Mouse (Mus musculus) thymus, adult 2 months (tissue): Measurements from ENCODE around the gene Ispd. TPM values are rescaled to one million over a fixed set of nuclear protein-coding genes. Genes with fewer than 3 reads are reported as not detected.

Experiments used
- DNase-seq: peaks from one replicate; pipeline ENCODE4 v3.0.0; 2021
- H3K27ac ChIP-seq: fragments of 200-500 bp; 2 replicates; pipeline ENCODE4 v1.5.1; 2012; ENCODE audit warnings: low read length, control low read depth; ENCODE audit not compliant: control insufficient read depth, insufficient read depth
- H3K27me3 ChIP-seq: fragments of 200-500 bp; 2 replicates; pipeline ENCODE4 v1.6.1; 2012; ENCODE audit warnings: mild to moderate bottlenecking, low read length, moderate library complexity, mixed read lengths; ENCODE audit not compliant: control insufficient read depth, insufficient read depth
- H3K36me3 ChIP-seq: fragments of 200-500 bp; 2 replicates; pipeline ENCODE4 v1.6.1; 2012; ENCODE audit warnings: mild to moderate bottlenecking, low read length, moderate library complexity; ENCODE audit not compliant: control insufficient read depth, insufficient read depth
- H3K4me1 ChIP-seq: fragments of 200-500 bp; replicated peaks from 2 replicates; pipeline ENCODE4 v1.6.1; 2012; ENCODE audit warnings: low read length; ENCODE audit not compliant: control insufficient read depth, insufficient read depth
- H3K4me3 ChIP-seq: fragments of 200-500 bp; 2 replicates; pipeline ENCODE4 v1.5.1; 2012; ENCODE audit warnings: mild to moderate bottlenecking, low read length, control low read depth, moderate library complexity; ENCODE audit not compliant: control insufficient read depth, insufficient read depth
- CTCF ChIP-seq: fragments of 200-500 bp; IDR thresholded peaks from 2 replicates; pipeline ENCODE4 v1.5.1; 2012; ENCODE audit warnings: mild to moderate bottlenecking, control low read depth, low read length, moderate library complexity, borderline replicate concordance; ENCODE audit not compliant: control insufficient read depth, poor library complexity, insufficient read depth; ENCODE audit errors: extremely low read depth
- POLR2A ChIP-seq: fragments of 200-500 bp; IDR thresholded peaks from 2 replicates; pipeline ENCODE4 v1.6.1; 2012; ENCODE audit warnings: mild to moderate bottlenecking, low read length, control low read depth, moderate library complexity; ENCODE audit not compliant: control insufficient read depth, poor library complexity, insufficient read depth; ENCODE audit errors: extremely low read depth
- WGBS: fragments of 180-500 bp; shearing (Covaris S2); methylation state at CpG from one replicate; pipeline ENCODE4 v1.1.7; 2018; 5-methylcytosine and 5-hydroxymethylcytosine counted together
- polyA plus RNA-seq: library from polyadenylated mRNA; depleted of rRNA; stranded (reverse); fragments of >200 nt; gene quantifications from 2 replicates; pipeline ENCODE4 v1.2.3, GENCODE M21; 2012

Ispd gene
- polyA plus RNA-seq, 1 experiment = 0.53 TPM

DNA sequence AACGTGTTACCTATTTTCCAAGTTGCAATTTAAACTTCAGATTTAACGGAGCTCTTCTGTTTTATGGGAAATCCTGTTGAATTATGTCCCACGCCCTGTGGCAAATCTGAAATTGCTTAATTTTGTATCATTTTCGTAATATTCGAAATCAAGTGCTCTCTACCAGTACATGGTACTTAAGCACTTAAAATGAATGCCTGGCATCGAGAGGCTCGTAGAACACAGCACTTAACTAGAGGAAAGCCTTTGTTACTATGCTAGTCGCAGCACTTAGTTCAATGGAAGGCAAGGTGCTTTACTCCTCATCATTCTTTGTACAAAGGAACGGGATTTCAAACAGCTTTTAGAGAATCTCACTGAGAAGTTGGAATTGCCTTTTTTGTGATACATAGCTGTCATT is 168.2 kb downstream of the Ispd start:
- H3K4me1 ChIP-seq = no peaks in the 10 kb centered on the region
- no peak overlapping the region for H3K4me3 ChIP-seq
- 96% methylated on average over 9 of the region's 9 CpGs for WGBS

GRCm38 (mm10) chr12:36554697-36555096 is 173.4 kb downstream of the Ispd start:
- TF ChIP-seq CTCF = no peak
- TF ChIP-seq POLR2A = no peak
- no peak overlapping the region for H3K27ac ChIP-seq
- WGBS = 97% methylated on average over 1 of the region's 1 CpGs

More for the DNA sequence above, 168.2 kb downstream of the Ispd start:
- Histone ChIP-seq H3K36me3 (no peaks in the 10 kb centered on the region), H3K27ac (no peak overlapping the region), H3K27me3 (no peaks in the 10 kb centered on the region)
- TF ChIP-seq CTCF = no peak
- no peak for TF ChIP-seq POLR2A
- no peak for DNase-seq

DNA sequence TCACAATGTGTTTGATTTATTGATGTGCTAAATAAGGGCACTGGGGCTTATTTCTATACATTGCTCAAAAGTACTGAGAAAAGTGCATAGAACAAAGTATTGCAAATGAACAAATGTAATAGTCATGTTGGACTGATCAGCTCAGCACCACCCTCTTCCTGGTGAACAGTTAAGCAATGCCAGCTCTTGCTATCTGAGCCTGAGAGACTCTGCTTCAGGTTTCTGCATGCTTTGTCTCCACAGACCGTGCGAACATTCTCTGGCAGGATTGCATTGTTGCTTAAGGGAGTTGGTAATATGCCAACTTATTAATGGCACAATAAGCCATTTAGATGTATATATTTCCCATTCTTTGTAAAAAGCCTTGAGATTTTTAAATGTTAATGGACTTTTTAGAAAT is 182.9 kb downstream of the Ispd start:
- H3K36me3 ChIP-seq = no peaks in the 10 kb centered on the region
- TF ChIP-seq CTCF = no peak
- H3K27ac ChIP-seq = no peak overlapping the region
- no peak overlapping the region for H3K4me3 ChIP-seq
- H3K27me3 ChIP-seq = no peaks in the 10 kb centered on the region
- no peaks in the 10 kb centered on the region for H3K4me1 ChIP-seq
- WGBS = 91% methylated on average over 2 of the region's 2 CpGs
- DNase-seq = no peak

More at GRCm38 (mm10) chr12:36554697-36555096, 173.4 kb downstream of the Ispd start:
- no peak overlapping the region for H3K4me3 ChIP-seq
- no peaks in the 10 kb centered on the region for H3K4me1 ChIP-seq
- no peak for DNase-seq
- no peaks in the 10 kb centered on the region for H3K27me3 ChIP-seq
- no peaks in the 10 kb centered on the region for H3K36me3 ChIP-seq

GRCm38 (mm10) chr12:36566974-36567373 is 185.7 kb downstream of the Ispd start:
- Histone ChIP-seq H3K27ac (no peak overlapping the region), H3K36me3 (no peaks in the 10 kb centered on the region), H3K4me1 (no peaks in the 10 kb centered on the region), H3K27me3 (no peaks in the 10 kb centered on the region), H3K4me3 (no peak overlapping the region)
- no peak for TF ChIP-seq POLR2A
- no peak for TF ChIP-seq CTCF
- WGBS = 100% methylated on average over 1 of the region's 1 CpGs
- no peak for DNase-seq

DNA sequence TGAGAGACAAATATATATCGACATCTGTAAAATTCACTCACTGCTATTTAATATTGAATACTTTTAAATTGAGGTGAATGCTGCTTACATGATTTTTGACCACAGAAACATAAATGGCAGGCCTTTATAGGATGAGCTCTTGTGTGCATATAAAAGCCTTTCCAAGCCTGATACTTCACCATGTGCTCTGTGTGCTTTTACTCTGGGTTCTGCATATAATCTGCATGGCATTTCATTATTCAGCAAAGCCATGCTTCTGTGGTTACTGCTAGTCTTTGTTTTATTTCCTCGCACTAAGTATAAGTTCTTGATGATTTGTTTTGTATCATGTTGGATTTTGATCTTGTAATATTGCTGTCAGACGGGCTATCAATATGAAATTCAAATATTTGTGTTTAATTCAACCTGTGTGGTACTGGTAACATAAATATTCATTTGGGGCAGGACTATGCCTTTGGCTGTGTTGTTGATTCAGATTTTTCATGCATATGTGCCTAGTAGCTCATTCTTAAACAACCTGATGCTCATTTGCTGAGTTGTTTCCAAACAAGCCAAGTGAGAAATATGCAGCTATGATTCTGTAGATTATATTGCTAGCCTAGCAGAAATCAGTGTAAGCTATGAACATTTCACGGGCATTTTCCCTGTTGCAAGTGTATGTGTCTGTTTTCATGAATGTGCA is 189.3 kb downstream of the Ispd start:
- H3K27ac ChIP-seq = no peak overlapping the region
- no peaks in the 10 kb centered on the region for H3K4me1 ChIP-seq
- no peak for DNase-seq
- TF ChIP-seq POLR2A (no peak), CTCF (no peak)
- WGBS = 97% methylated on average over 4 of the region's 4 CpGs
- H3K4me3 ChIP-seq = no peak overlapping the region
- H3K36me3 ChIP-seq = no peaks in the 10 kb centered on the region
- H3K27me3 ChIP-seq = no peaks in the 10 kb centered on the region

GRCm38 (mm10) chr12:36584828-36585227 is 203.6 kb downstream of the Ispd start:
- Histone ChIP-seq H3K27ac (no peak overlapping the region), H3K4me3 (no peak overlapping the region), H3K27me3 (no peaks in the 10 kb centered on the region), H3K4me1 (no peaks in the 10 kb centered on the region), H3K36me3 (no peaks in the 10 kb centered on the region)
- no peak for TF ChIP-seq CTCF
- no peak for TF ChIP-seq POLR2A
- 92% methylated on average over 3 of the region's 3 CpGs for WGBS
- DNase-seq = no peak
